Mouse (Mus musculus) midbrain, embryonic 14.5 days (tissue): ENCODE results near the gene Hamp. TPM values are rescaled to one million over a fixed set of nuclear protein-coding genes. Genes with fewer than 3 reads are reported as not detected.
"Not testable (repeated sequence)": the region's sequence is repeated elsewhere in the genome, so short reads cannot be mapped to it uniquely, and the experiment has no call there.

Experiments
- ATAC-seq: fragments of 200-750 bp; cut with Nextera tagmentation; 2 replicates; pipeline ENCODE4 v1.8.0; 2017; ENCODE audit warnings: moderate number of reproducible peaks, moderate library complexity; ENCODE audit not compliant: low FRiP score, low TSS enrichment
- DNase-seq: peaks from one replicate; pipeline ENCODE4 v3.0.0-alpha.2; 2015
- H3K27ac ChIP-seq: fragments of 300-500 bp; sonication (generic); replicated peaks from 2 replicates; pipeline ENCODE4 v1.5.1; 2014; ENCODE audit warnings: mild to moderate bottlenecking, low read depth, low read length, moderate library complexity
- H3K27me3 ChIP-seq: fragments of 300-500 bp; sonication (generic); 2 replicates; pipeline ENCODE4 v1.6.1; 2014; ENCODE audit warnings: low read length, control low read depth, mixed read lengths; ENCODE audit not compliant: control insufficient read depth, insufficient read depth
- H3K36me3 ChIP-seq: fragments of 300-500 bp; sonication (generic); 2 replicates; pipeline ENCODE4 v1.6.1; 2014; ENCODE audit warnings: low read length, control low read depth; ENCODE audit not compliant: control insufficient read depth, insufficient read depth
- H3K4me1 ChIP-seq: fragments of 300-500 bp; sonication (generic); 2 replicates; pipeline ENCODE4 v1.6.1; 2014; ENCODE audit warnings: mild to moderate bottlenecking, antibody characterized with exemption, low read length, control low read depth; ENCODE audit not compliant: control insufficient read depth, insufficient read depth
- H3K4me2 ChIP-seq: fragments of 300-500 bp; sonication (generic); 2 replicates; pipeline ENCODE4 v1.6.1; 2014; ENCODE audit warnings: mild to moderate bottlenecking, low read length, moderate library complexity
- H3K4me3 ChIP-seq: fragments of 300-500 bp; sonication (generic); replicated peaks from 2 replicates; pipeline ENCODE4 v1.5.1; 2014; ENCODE audit warnings: low read depth, low read length
- H3K9ac ChIP-seq: fragments of 300-500 bp; sonication (generic); replicated peaks from 2 replicates; pipeline ENCODE4 v1.6.1; 2014; ENCODE audit warnings: mild to moderate bottlenecking, low read length, moderate library complexity
- H3K9me3 ChIP-seq: fragments of 300-500 bp; sonication (generic); 2 replicates; pipeline ENCODE4 v1.6.1; 2016; ENCODE audit warnings: low read length, control low read depth, mixed read lengths; ENCODE audit not compliant: control insufficient read depth
- WGBS: fragments of 180-500 bp; shearing (Covaris S2); extraction: QIAGEN DNeasy Blood & Tissue Kit; methylation state at CpG from one replicate; pipeline ENCODE4 v1.1.7; 2014; 5-methylcytosine and 5-hydroxymethylcytosine counted together
- polyA plus RNA-seq: library from polyadenylated mRNA; unstranded; fragments of >200 nt; fragmentation: Nextera tagmentation; extraction: Ambion mirVana; gene quantifications from 2 replicates; pipeline ENCODE4 v1.2.1, GENCODE M21; 2014

Hamp gene
- polyA plus RNA-seq, 1 experiment from 2014 or later, result not detected

DNA sequence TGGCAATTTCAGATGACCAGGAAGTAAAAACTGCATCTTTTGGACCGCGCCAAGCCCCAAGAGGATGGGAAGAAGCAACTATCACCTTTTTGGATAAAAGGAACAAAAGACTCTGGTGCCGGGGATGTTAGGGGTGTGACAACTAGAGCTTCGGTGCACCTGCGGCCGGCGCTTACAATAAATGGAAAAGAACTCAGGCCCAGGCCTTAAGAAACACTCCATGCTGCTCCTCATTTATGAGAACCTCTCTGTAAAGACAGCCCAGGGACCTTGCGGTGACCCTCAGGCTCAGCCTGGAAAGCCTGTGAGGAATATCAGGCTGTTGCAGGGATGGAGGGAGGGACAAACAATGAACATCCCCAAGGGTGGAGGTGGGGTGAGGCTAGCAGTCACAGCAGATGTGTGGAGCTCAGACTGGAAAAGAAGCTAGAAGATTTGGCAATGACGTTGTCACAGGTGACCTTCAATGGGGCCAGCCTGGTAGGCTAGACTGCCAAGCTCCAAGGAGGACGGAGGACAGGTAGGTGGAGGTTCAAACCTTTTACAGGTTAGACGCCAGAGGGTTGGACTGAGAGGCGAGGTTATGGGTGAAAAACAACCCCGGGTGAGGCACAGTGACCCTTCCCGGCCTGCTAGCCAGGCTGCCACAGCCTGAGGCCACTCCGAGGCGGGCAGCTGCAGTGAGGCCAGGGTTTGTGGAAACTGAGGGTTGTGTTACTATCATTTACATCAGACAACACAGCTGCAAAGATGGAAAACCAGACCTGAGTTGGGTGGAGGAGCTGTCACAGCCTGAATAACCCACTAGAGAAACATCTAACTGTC, 8.8 kb upstream of the Hamp start:
- DNase-seq, result no peak
- WGBS, result 94% methylated on average over 16 of the region's 16 CpGs
- H3K27me3 ChIP-seq, result no peaks in the 10 kb centered on the region
- H3K4me3 ChIP-seq, result no peak overlapping the region
- H3K9me3 ChIP-seq, result no peaks in the 10 kb centered on the region
- no peak overlapping the region for H3K4me2 ChIP-seq
- H3K9ac ChIP-seq, result no peak overlapping the region
- H3K27ac ChIP-seq, result no peak overlapping the region
- no peak for ATAC-seq
- peaks cover 68% of the 10 kb centered on the region for H3K36me3 ChIP-seq
- H3K4me1 ChIP-seq, result peaks cover 8% of the 10 kb centered on the region

DNA sequence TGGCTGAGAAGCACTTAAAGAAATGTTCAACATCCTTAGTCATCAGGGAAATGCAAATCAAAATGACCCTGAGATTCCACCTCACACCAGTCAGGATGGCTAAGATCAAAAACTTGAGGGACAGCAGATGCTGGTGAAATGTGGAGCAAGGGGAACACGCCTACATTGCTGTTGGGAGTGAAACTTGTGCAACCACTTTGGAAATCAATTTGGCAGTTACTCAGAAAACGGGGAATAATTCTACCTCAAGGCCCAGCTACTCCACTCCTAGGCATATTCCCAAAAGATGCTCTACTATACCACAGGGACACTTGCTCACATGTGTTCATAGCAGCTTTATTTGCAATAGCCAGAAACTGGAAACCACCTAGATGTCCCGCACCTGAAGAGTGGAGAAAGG, 6.1 kb upstream of the Hamp start:
- not testable (repeated sequence) for ATAC-seq, H3K27me3 ChIP-seq, DNase-seq, H3K27ac ChIP-seq, H3K4me1 ChIP-seq, H3K9ac ChIP-seq, H3K4me2 ChIP-seq, H3K4me3 ChIP-seq, H3K9me3 ChIP-seq
- WGBS, result 96% methylated on average over 3 of the region's 3 CpGs
- H3K36me3 ChIP-seq, result peaks cover 80% of the 10 kb centered on the region

DNA sequence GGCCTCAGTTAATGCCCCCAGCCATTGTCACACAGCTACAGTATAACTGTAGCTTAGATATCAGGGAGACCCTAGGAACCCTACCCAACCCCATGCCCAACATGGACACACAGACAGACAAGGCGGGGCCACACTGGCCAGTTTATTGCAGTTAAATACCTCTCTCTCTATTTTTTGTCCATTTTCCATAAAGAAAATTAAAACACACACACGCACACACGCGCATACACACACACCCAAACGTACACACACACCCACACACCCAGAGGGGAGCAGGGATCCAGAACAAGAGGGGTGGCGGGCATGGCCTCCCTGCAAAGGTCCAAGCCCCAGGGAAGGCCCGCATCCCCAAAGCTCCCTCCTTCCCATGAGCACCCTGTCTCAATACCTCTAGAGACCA, 2.0 kb upstream of the Hamp start:
- no peaks in the 10 kb centered on the region for H3K27me3 ChIP-seq
- ATAC-seq (no peak), DNase-seq (no peak)
- no peaks in the 10 kb centered on the region for H3K4me1 ChIP-seq
- H3K4me2 ChIP-seq, result no peak overlapping the region
- H3K36me3 ChIP-seq, result peaks cover 40% of the 10 kb centered on the region
- H3K9me3 ChIP-seq, result no peaks in the 10 kb centered on the region
- no peak overlapping the region for H3K4me3 ChIP-seq
- 93% methylated on average over 7 of the region's 7 CpGs for WGBS
- H3K9ac ChIP-seq, result no peak overlapping the region
- H3K27ac ChIP-seq, result no peak overlapping the region

DNA sequence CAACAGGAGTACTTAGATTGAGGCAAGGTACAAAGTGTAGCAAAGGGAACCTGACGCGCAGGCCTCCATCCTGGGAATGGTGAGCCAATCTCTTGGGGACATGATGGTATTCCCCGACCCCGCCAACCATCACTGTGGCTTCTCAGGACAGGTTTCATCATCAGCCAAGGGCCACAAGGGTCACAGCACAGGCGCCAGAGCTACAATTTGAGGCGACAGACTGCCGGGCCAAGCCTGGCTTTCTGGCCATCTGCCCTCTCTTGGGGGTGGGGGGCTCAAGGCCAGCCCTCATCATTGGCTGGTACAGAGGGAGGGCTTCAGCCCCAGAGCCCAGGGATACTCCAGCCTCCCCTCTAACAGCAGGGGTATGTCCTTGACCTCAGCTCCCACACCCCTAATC, 1.6 kb upstream of the Hamp start:
- DNase-seq, H3K9me3 ChIP-seq, ATAC-seq, H3K27ac ChIP-seq, H3K4me3 ChIP-seq, H3K4me1 ChIP-seq, H3K4me2 ChIP-seq, H3K9ac ChIP-seq, H3K27me3 ChIP-seq: not testable (repeated sequence)
- peaks cover 36% of the 10 kb centered on the region for H3K36me3 ChIP-seq
- 89% methylated on average over 7 of the region's 7 CpGs for WGBS

DNA sequence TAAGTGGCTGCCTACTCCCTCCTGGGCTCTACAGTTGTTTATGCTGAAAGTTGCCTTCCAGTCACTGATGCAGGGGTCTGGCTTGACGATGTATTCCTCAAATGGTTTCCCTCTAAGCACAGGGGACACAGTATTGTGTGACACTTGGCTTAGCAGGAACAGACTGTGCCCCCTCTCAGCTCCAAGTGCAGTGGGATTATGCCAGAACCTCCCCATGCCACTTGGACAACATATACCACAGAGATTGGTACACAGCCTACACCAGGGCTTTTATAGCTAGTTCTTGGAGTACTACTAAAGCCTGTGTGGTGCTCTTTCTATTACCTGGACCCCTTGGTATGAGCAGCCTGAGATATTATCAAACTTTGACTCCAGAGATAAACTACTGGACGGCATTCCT, 874 bp upstream of the Hamp start:
- not testable (repeated sequence) for H3K27ac ChIP-seq, DNase-seq, H3K4me3 ChIP-seq, H3K9ac ChIP-seq, H3K27me3 ChIP-seq, H3K9me3 ChIP-seq, H3K4me2 ChIP-seq, ATAC-seq, H3K4me1 ChIP-seq
- H3K36me3 ChIP-seq, result peaks cover 28% of the 10 kb centered on the region
- WGBS, result 82% methylated on average over 2 of the region's 2 CpGs

DNA sequence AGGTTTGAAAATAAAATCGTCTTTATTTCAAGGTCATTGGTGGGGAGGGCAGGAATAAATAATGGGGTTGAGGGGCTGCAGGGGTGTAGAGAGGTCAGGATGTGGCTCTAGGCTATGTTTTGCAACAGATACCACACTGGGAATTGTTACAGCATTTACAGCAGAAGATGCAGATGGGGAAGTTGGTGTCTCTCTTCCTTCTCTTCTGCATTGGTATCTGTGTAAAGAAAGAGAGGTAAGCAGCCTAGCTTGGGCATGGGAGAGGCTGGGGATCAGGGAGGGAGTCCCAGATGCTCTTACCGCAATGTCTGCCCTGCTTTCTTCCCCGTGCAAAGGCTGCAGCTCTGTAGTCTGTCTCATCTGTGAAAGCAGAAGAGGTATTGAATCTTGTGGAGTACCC, 1.5 kb downstream of the Hamp start:
- 51% methylated on average over 3 of the region's 3 CpGs for WGBS
- not testable (repeated sequence) for H3K4me3 ChIP-seq, H3K4me1 ChIP-seq, H3K9ac ChIP-seq, ATAC-seq, H3K9me3 ChIP-seq, DNase-seq, H3K27ac ChIP-seq, H3K27me3 ChIP-seq, H3K4me2 ChIP-seq
- H3K36me3 ChIP-seq, result peaks cover 14% of the 10 kb centered on the region

DNA sequence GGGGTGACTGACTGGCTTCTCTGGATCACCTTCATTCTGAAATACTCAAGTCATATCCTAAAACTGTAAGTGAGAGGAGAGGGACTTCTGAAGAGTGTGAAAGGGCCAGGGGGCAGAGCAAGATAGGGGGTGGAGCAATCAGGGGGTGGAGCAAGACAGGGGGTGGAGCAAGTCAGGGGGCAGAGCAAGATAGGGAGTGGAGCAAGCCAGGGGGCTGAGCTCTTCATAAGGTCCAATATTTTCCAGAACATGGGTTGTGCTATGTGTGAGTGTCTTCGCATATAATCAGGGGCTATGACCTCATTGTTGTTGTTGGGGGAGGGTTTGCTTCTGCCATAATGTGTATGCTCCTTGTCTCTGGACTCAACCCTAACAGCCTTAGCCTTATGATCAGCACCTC, 3.8 kb downstream of the Hamp start:
- ATAC-seq, H3K4me2 ChIP-seq, H3K9me3 ChIP-seq, H3K4me3 ChIP-seq, H3K4me1 ChIP-seq, DNase-seq, H3K27ac ChIP-seq, H3K9ac ChIP-seq, H3K27me3 ChIP-seq, H3K36me3 ChIP-seq: not testable (repeated sequence)
- 94% methylated on average over 1 of the region's 1 CpGs for WGBS

DNA sequence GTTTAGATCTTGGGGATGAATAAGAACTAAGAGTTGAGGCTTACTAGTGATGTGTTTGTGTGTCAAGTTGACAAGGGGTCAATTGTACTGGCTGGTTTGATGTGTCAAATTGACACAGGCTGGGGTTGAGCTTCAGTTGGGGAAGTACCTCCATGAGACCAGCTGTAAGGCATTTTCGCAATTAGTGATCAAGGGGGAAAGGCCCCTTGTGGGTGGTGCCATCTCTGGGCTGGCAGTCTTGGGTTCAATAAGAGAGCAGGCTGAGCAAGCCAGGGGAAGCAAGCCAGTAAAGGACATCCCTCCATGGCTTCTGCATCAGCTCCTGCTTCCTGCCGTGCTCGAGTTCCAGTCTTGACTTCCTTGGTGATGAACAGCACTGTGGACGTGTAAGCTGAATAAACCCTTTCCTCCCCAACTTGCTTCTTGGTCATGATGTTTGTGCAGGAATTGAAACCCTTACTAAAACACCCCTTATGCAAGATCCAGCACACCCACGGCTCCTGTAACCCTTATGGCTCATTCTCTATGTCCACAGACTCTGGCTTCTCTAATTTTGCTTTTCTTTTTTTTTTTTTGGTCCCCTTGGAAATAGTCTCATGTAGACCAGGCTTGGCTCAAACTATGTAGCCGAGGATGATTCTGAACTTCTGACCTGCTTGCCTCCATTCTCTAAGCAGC, 8.3 kb downstream of the Hamp start:
- not testable (repeated sequence) for H3K4me1 ChIP-seq, H3K4me3 ChIP-seq, H3K9ac ChIP-seq, H3K36me3 ChIP-seq, DNase-seq, ATAC-seq, H3K9me3 ChIP-seq, H3K27me3 ChIP-seq, H3K27ac ChIP-seq, H3K4me2 ChIP-seq
- 81% methylated on average over 6 of the region's 6 CpGs for WGBS

DNA sequence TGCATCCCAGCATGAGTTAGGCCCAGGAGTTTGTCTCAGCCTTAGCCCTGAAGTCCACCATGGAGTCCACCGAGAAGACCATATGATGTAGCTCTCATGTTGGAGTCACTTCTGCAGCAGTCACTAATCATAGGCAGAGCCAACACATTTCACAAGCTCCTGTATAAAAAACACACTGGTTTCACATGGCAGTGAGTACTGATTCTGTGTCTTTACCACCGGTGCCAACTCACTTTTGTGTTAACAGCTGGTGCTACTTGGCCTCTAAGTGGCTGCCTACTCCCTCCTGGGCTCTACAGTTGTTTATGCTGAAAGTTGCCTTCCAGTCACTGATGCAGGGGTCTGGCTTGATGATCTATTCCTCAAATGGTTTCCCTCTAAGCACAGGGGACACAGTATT, 19.3 kb downstream of the Hamp start, which contains the start of gene Hamp2:
Gene Hamp2, minus strand, starts transcription at position 101 of the 400 bp plus-strand sequence.
- H3K36me3 ChIP-seq, ATAC-seq, H3K4me1 ChIP-seq, H3K27ac ChIP-seq, H3K27me3 ChIP-seq, DNase-seq, H3K9ac ChIP-seq, H3K4me3 ChIP-seq, H3K9me3 ChIP-seq, H3K4me2 ChIP-seq: not testable (repeated sequence)
- 79% methylated on average over 2 of the region's 2 CpGs for WGBS
